12 mouse cellular contexts compared by ENCODE assay signal in genomic region chr7:70712141-70712540, GRCm38 (mm10).
DNase-seq lines count a peak whose midpoint lies in the region.
"Had no signal": no experiment of that assay in that cellular context is flagged by ENCODE, and none has a peak within 500 bp of the region (broad histone marks: within the 10 kb centered on the region; RNA-seq: fewer than 3 reads in every experiment).

No protein-coding gene starts in this region.

- DNase-seq in right cerebral cortex, adult 18-20 months = peak; percentile 79
- DNase-seq in right cerebral cortex, postnatal 4 days = no peak
- peak; percentile 46 to 66 for DNase-seq in layer of hippocampus, adult 8-10 months (ENCODE audit: low spot score in 2 of 2)
- peak; percentile 27 to 66 for DNase-seq in left cerebral cortex, postnatal 10 days (ENCODE audit: extremely low spot score in 1 of 2, low spot score in 2 of 2)
- peak; percentile 88 for DNase-seq in telencephalon, adult 2 months (ENCODE audit: low read depth, low spot score)
- no peak for DNase-seq in urinary bladder, postnatal 25 days (ENCODE audit: low spot score)
- DNase-seq in lung, postnatal 10 days = no peak
- DNase-seq in adipocyte (ENCODE audit: low spot score) = no peak
- DNase-seq: adrenal gland, adult 2 months; B cell, adult 2 months; cerebellum, adult 18-20 months; gastrocnemius, postnatal 10 days had no signal

- intact Hi-C loops in left cerebral cortex, postnatal 10 days (cut with DNase I) = no loop called here

Comparison
In these comparisons a context has a peak if more than half of its experiments do, and no peak if none do; other contexts are left out.
1. DNase-seq: peak in right cerebral cortex, adult 18-20 months (single experiment), layer of hippocampus, adult 8-10 months (2 of 2), left cerebral cortex, postnatal 10 days (2 of 2) and telencephalon, adult 2 months (single experiment); none in right cerebral cortex, postnatal 4 days (single experiment), urinary bladder, postnatal 25 days (single experiment), lung, postnatal 10 days (single experiment) and adipocyte (single experiment).